ENCODE assay signal across 29 mouse cellular contexts in the genomic region with DNA sequence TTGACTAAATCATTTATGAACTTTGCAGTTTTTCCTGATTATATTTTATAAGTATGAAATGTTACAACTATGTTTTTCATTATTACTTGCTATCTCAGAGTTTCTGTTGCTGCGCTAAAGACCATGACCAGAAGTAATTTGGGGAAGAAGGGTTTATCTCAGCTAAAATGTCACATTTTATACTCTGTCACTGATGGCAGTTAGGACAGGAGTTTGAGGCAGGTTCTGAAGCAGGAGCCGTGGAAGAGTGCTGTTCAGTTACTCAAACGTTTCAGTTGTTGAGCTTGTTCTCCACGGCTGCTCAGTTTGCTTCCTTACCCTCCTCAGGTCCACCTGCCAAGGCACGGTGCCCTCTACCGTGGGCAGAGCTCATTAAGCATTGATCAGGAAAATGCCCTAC. TPM values are rescaled to one million over a fixed set of nuclear protein-coding genes. Genes with fewer than 3 reads are reported as not detected.
"Had no signal": no experiment of that assay in that cellular context is flagged by ENCODE, and none has a peak within 500 bp of the region (broad histone marks: within the 10 kb centered on the region; RNA-seq: fewer than 3 reads in every experiment).

No protein-coding gene starts in this region.

- H3K4me1 ChIP-seq: embryonic facial prominence, embryonic 12.5 days; embryonic facial prominence, embryonic 13.5 days; embryonic facial prominence, embryonic 15.5 days; forebrain, embryonic 12.5 days; forebrain, embryonic 13.5 days; forebrain, embryonic 15.5 days had no signal

- DNase-seq: cerebellum, adult 9-10 months; cerebellum, adult 9-11 months; cerebellum, postnatal 10 days; cerebellum, postnatal 14 days; cerebellum, postnatal 25 days; cerebellum, postnatal 36 days; embryo, embryonic 11 days; forebrain, postnatal 0 days; gastrocnemius, adult 2 months; gastrocnemius, postnatal 10 days; gastrocnemius, postnatal 14 days; gastrocnemius, postnatal 25 days; gastrocnemius, postnatal 36 days; heart, adult 11 months; heart, adult 18-20 months; heart, adult 2 months had no signal

- H3K27ac ChIP-seq: embryonic facial prominence, embryonic 10.5 days; embryonic facial prominence, embryonic 12.5 days; embryonic facial prominence, embryonic 13.5 days; embryonic facial prominence, embryonic 15.5 days; forebrain, embryonic 10.5 days; forebrain, embryonic 12.5 days; forebrain, embryonic 13.5 days; forebrain, embryonic 15.5 days; gastrocnemius, adult 2 months; heart, adult 2 months had no signal

- H3K4me3 ChIP-seq: embryonic facial prominence, embryonic 10.5 days; embryonic facial prominence, embryonic 12.5 days; embryonic facial prominence, embryonic 13.5 days; embryonic facial prominence, embryonic 15.5 days; erythroblast, embryonic 14.5 days; forebrain, embryonic 10.5 days; forebrain, embryonic 12.5 days; forebrain, embryonic 13.5 days; forebrain, embryonic 15.5 days; gastrocnemius, adult 2 months; heart, adult 2 months had no signal

- H3K27me3 ChIP-seq: embryonic facial prominence, embryonic 12.5 days; embryonic facial prominence, embryonic 13.5 days; embryonic facial prominence, embryonic 15.5 days; forebrain, embryonic 12.5 days; forebrain, embryonic 13.5 days; forebrain, embryonic 15.5 days had no signal

- H3K9ac ChIP-seq: embryonic facial prominence, embryonic 12.5 days; embryonic facial prominence, embryonic 13.5 days; embryonic facial prominence, embryonic 15.5 days; forebrain, embryonic 12.5 days; forebrain, embryonic 13.5 days; forebrain, embryonic 15.5 days; forebrain, postnatal 0 days had no signal

- H3K9me3 ChIP-seq: embryonic facial prominence, embryonic 10.5 days; embryonic facial prominence, embryonic 12.5 days; embryonic facial prominence, embryonic 13.5 days; embryonic facial prominence, embryonic 15.5 days; forebrain, embryonic 10.5 days; forebrain, embryonic 12.5 days; forebrain, embryonic 13.5 days; forebrain, embryonic 15.5 days had no signal

RNA-seq across cellular contexts. Expression of a gene that starts 47.7 kb away (rescaled TPM):
- total RNA-seq: gastrocnemius, adult 18-20 months; gastrocnemius, adult 2 months; gastrocnemius, adult 8-10 months; gastrocnemius, postnatal 10 days; gastrocnemius, postnatal 14 days; gastrocnemius, postnatal 25 days; gastrocnemius, postnatal 36 days; gastrocnemius, postnatal 4 days had no signal
- polyA plus RNA-seq: erythroblast, embryonic 14.5 days; gonadal fat pad, adult 2 months had no signal
